Mouse (Mus musculus): ENCODE measurements around the gene Hmga1b. TPM values are rescaled to one million over a fixed set of nuclear protein-coding genes. Genes with fewer than 3 reads are reported as not detected.

Gene Hmga1b
- polyA plus RNA-seq, 1 experiment from 2014 or later: 12.3 TPM

DNA sequence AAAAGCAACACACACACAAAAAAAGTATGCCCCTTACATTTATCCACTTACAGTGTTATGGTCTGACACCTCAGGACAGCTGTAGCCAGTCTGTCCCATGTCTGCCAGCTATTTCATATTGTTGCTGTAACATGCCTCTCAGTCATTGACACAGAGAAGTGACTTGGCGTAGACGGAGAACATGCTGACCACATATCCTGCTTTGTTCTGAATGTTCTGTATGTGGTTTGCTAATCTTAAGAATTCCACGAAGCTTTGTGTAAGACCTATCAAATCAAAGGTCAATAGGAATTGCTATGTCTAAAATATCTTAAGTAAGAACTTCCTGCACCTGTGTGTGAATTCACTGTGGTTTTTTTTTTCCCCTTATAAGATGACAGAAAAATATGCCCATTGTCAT, 35.6 kb downstream of the Hmga1b start:
- Histone ChIP-seq H3K36me3 (replicated peaks) (peaks cover 17% of the 10 kb centered on the region), H3K4me1 (peaks cover 34% of the 10 kb centered on the region), H3K27me3 (ENCODE audit: poor library complexity, severe bottlenecking) (no peaks in the 10 kb centered on the region), H3K9me3 (no peaks in the 10 kb centered on the region), H3K27ac (no peak overlapping the region), H3K4me3 (no peak overlapping the region)
- no peak for DNase-seq (ENCODE audit: extremely low spot score, low spot score)
- WGBS: 90% methylated on average over 3 of the region's 3 CpGs

DNA sequence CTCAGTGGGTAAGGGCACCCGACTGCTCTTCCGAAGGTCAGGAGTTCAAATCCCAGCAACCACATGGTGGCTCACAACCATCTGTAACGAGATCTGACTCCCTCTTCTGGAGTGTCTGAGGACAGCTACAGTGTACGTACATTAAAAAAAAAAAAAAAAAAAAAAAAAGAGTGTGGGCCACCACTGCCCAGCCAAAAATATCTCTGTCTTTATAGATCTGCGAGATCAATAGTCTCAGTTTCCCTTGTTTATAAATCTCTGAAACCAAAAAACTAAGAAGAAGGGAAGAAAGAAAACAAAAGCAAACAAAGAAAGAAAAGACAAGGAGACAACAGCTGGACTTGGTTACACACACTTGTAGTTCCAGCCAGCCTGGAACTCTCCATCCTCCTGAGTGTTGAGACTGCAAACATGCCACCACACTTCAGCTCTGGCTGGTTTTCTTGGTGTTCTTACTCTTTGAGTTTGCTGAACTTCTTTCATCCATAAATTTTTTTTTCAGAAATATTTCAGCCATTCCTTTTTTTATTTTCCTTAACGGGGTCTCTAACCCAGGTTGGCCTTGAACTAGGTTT, 36.8 kb downstream of the Hmga1b start:
- peak overlapping the region; percentile 78 for H3K27ac ChIP-seq
- peaks cover 34% of the 10 kb centered on the region for H3K4me1 ChIP-seq
- no peaks in the 10 kb centered on the region for H3K27me3 ChIP-seq (ENCODE audit: poor library complexity, severe bottlenecking)
- peak overlapping the region; percentile 28; the same call in 1 of the 2 replicates for H3K4me3 ChIP-seq
- WGBS: 76% methylated on average over 6 of the region's 6 CpGs
- H3K36me3 ChIP-seq (replicated peaks): peaks cover 6% of the 10 kb centered on the region
- H3K9me3 ChIP-seq: no peaks in the 10 kb centered on the region
- DNase-seq (ENCODE audit: extremely low spot score, low spot score): no peak

DNA sequence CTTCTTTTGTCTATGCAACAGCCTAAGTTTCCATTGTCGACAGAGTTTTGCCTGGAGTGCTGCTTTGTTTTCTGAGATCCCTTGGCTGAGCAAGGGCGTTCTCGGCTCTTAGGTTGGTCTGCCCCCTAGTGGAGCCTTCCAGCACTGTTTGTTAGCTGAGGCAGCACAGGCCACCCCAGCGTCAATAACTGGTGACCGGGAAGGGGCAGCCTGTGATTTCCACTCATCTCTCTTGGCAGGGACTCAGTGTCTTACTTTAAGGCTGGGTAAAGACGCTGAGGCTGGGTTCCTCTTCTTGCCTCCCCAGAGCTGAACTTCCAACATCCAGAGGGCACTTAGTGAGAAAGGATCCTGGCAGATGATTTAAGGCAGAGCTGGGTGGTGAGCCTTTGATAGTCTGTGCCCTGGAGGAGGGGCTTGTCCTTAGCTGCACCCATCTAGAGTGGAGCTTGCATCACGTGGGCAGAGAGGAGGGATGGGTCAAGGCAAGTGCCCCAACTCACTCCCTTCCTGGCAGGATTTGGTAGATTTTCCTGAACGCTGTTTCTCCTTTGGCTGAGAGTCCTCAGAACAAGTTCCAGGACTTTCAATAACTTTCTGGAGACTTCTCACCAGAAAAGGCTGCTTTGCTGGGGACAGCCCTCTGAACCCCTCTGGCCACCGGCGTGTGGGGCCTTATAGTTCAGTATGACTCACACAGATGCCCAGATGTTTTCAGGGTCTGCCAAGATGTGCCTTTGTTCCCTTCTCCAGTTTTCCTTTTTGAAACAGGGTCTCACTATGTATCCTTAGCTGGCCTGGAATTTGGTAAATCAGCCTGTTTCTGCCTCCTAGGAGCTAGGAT, 37.7 kb downstream of the Hmga1b start:
- 14% methylated on average over 10 of the region's 10 CpGs for WGBS
- Histone ChIP-seq H3K4me1 (peaks cover 25% of the 10 kb centered on the region), H3K27me3 (ENCODE audit: poor library complexity, severe bottlenecking) (no peaks in the 10 kb centered on the region), H3K4me3 (peak overlapping the region; percentile 28), H3K36me3 (replicated peaks) (peaks cover 6% of the 10 kb centered on the region), H3K9me3 (no peaks in the 10 kb centered on the region), H3K27ac (peak overlapping the region; percentile 78)
- peak; percentile 89 for DNase-seq (ENCODE audit: extremely low spot score, low spot score)

DNA sequence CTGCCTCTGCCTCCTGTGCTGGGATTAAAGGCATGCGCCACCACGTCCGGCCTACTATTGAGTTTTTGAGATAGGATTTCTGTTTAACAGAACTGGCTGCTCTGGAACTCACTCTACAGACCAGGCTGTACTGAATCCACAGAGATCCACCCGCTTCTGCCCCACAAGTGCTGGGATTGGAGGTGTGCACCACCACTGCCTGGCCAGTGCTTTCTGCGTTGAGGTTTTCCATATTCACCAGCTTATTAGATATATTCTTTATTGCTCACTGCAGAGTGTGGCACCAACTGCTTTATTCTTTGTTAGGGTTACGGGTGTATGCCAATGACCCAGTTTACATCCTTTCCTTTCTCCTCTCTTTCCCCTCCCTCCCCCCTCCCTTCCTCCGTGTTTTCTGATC, 41.7 kb downstream of the Hmga1b start:
- H3K4me3 ChIP-seq: no peak overlapping the region
- H3K4me1 ChIP-seq: peaks cover 12% of the 10 kb centered on the region
- WGBS: 82% methylated on average over 7 of the region's 7 CpGs
- H3K9me3 ChIP-seq: no peaks in the 10 kb centered on the region
- H3K36me3 ChIP-seq (replicated peaks): peaks cover 46% of the 10 kb centered on the region
- no peak for DNase-seq (ENCODE audit: extremely low spot score, low spot score)
- H3K27me3 ChIP-seq (ENCODE audit: poor library complexity, severe bottlenecking): no peaks in the 10 kb centered on the region
- no peak overlapping the region for H3K27ac ChIP-seq

DNA sequence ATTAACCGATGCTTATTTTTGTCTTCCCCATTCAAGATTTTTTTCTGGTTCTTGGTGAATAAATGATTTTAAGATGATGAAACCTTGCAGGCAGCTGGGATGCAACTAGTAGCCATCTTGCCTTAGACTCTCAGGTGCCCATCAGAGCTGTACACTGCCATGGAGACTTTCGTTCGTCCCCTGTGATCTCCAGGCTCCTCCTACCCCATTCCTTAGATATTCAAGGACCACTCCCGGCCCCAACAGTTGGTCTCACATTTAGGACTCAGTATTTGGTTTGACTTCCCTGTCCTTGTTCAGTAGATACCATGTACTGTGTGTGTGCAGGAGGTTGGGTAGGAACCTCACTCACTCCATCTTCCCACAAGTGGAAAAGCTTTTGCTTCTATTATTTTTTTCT, 42.2 kb downstream of the Hmga1b start:
- Histone ChIP-seq H3K27ac (no peak overlapping the region), H3K27me3 (ENCODE audit: poor library complexity, severe bottlenecking) (no peaks in the 10 kb centered on the region), H3K36me3 (replicated peaks) (peaks cover 51% of the 10 kb centered on the region), H3K4me1 (peaks cover 9% of the 10 kb centered on the region), H3K4me3 (no peak overlapping the region), H3K9me3 (no peaks in the 10 kb centered on the region)
- no peak for DNase-seq (ENCODE audit: extremely low spot score, low spot score)
- 82% methylated on average over 4 of the region's 4 CpGs for WGBS

DNA sequence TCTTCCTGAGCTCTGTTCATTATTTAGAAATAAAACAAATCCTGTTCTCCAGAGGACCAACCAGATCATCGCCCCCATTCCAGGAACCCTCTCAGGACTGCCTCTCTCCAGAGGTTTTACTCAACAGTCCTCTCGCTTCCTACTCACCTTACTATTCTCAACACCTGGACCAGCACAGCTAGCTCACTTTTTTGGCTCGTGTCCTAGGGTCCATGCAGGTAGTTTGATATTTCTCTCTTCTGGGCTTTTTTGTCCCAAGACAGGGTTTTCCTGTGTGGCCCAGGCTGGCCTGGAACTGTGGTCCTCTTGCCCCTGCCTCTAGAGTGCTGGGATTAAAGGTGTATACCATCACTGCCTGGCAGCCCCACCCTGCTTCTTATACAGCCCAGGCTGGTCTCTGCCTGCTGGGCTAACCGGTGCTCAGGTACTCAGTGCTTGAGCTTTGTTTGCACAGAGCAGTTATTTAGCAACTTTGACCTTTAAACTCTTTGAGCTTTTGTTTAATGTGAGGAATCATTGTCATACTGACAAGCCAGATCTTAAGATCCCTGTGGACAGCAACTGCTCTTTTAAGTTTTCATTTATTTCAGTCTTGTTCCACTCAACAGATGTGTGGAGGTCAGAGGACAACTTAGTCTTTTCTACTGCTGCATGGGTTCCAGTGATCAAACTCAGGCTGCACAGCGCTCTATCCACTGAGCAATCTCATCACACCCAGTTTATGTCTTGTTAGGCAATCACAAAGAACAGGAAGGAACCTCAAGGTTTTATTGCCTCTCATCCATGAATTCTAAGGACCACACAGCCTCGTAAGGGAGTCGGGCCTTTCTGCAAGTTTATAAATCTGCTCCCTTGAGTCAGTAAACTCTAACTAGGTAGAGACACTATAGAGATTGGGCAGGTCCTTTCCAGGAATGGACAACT, 43.0 kb downstream of the Hmga1b start:
- no peak overlapping the region for H3K27ac ChIP-seq
- WGBS: 90% methylated on average over 7 of the region's 7 CpGs
- DNase-seq (ENCODE audit: extremely low spot score, low spot score): no peak
- H3K4me3 ChIP-seq: no peak overlapping the region
- no peaks in the 10 kb centered on the region for H3K9me3 ChIP-seq
- H3K4me1 ChIP-seq: peaks cover under 1% of the 10 kb centered on the region; the same call in 1 of the 2 replicates
- peaks cover 60% of the 10 kb centered on the region for H3K36me3 ChIP-seq (replicated peaks)
- H3K27me3 ChIP-seq (ENCODE audit: poor library complexity, severe bottlenecking): no peaks in the 10 kb centered on the region

DNA sequence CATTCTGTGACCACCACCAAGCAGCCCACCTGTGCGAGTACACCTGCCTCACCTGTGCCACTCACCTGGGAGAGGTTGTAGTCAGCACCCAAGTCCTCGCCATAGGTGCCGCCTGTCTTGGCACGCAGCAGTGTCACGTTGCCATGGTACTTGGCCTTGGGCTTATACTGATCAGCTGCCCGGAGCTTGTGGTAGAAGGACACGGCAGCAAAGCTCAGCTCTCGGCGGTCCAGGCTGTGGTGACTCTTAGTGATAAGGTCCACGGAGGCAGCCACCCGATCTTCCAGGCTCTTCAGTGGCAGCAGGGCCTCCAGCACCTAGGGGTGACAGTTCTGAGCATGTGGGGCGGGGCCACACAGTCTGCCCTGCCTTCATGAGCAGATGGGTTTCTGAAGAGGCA, 45.4 kb downstream of the Hmga1b start:
- no peaks in the 10 kb centered on the region for H3K9me3 ChIP-seq
- H3K36me3 ChIP-seq (replicated peaks): peaks cover 84% of the 10 kb centered on the region
- no peak for DNase-seq (ENCODE audit: extremely low spot score, low spot score)
- no peaks in the 10 kb centered on the region for H3K4me1 ChIP-seq
- WGBS: 93% methylated on average over 12 of the region's 12 CpGs
- no peaks in the 10 kb centered on the region for H3K27me3 ChIP-seq (ENCODE audit: poor library complexity, severe bottlenecking)
- H3K27ac ChIP-seq: no peak overlapping the region
- no peak overlapping the region for H3K4me3 ChIP-seq

DNA sequence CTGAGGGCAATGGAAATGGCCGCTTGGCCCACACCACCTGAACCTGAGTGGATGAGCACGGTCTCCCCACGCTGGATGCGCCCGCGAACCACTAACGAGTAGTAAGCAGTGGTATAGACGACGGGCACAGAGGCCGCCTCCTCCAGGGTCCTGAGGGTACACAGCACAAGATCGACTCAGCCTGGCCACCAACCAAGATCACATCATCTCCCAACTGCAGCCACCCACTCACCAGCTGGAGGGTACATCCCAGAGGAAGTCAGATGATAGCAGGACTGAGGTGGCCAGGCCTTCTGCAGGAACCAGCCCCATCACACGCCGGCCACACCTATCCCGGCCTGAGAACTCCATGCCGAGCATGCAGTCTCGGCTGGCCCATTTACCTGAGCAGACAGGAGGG, 49.5 kb downstream of the Hmga1b start:
- H3K9me3 ChIP-seq: no peaks in the 10 kb centered on the region
- H3K27ac ChIP-seq: no peak overlapping the region
- peaks cover 100% of the 10 kb centered on the region for H3K36me3 ChIP-seq (replicated peaks)
- H3K4me1 ChIP-seq: no peaks in the 10 kb centered on the region
- 96% methylated on average over 16 of the region's 16 CpGs for WGBS
- no peak for DNase-seq (ENCODE audit: extremely low spot score, low spot score)
- no peaks in the 10 kb centered on the region for H3K27me3 ChIP-seq (ENCODE audit: poor library complexity, severe bottlenecking)
- 0 out of 2 replicates have a peak overlapping the region, but pooled peaks have one; percentile 2 for H3K4me3 ChIP-seq

Other genes starting within 250 kb of the Hmga1b start
- gene Gcgr, start 232.1 kb upstream of the Hmga1b start, polyA plus RNA-seq (2016; fragmentation: Nextera tagmentation; extraction: Ambion mirVana): 0.07 and 0.16 TPM in 2 replicates
- 205 and 212 TPM in 2 replicates for gene Mcrip1, start 213.1 kb upstream of the Hmga1b start, polyA plus RNA-seq (2016; fragmentation: Nextera tagmentation; extraction: Ambion mirVana)
- gene Ppp1r27, start 211.7 kb upstream of the Hmga1b start, polyA plus RNA-seq (2016; fragmentation: Nextera tagmentation; extraction: Ambion mirVana): not detected in 2 replicates
- 485 and 533 TPM in 2 replicates for gene P4hb, start 189.5 kb upstream of the Hmga1b start, polyA plus RNA-seq (2016; fragmentation: Nextera tagmentation; extraction: Ambion mirVana)
- gene Arhgdia, start 181.2 kb upstream of the Hmga1b start, polyA plus RNA-seq (2016; fragmentation: Nextera tagmentation; extraction: Ambion mirVana): 744 and 753 TPM in 2 replicates
- 618 and 646 TPM in 2 replicates for gene Alyref, start 164.4 kb upstream of the Hmga1b start, polyA plus RNA-seq (2016; fragmentation: Nextera tagmentation; extraction: Ambion mirVana)
- gene Anapc11, start 164.4 kb upstream of the Hmga1b start, polyA plus RNA-seq (2016; fragmentation: Nextera tagmentation; extraction: Ambion mirVana): 218 and 228 TPM in 2 replicates
- gene Npb, start 154.3 kb upstream of the Hmga1b start, polyA plus RNA-seq (2016; fragmentation: Nextera tagmentation; extraction: Ambion mirVana): 0.44 TPM in 1 of 2 replicates, not detected in the other
- gene Pcyt2, start 144.9 kb upstream of the Hmga1b start, polyA plus RNA-seq (2016; fragmentation: Nextera tagmentation; extraction: Ambion mirVana): 145 and 148 TPM in 2 replicates
- 30.1 and 32.8 TPM in 2 replicates for gene Sirt7, start 137.6 kb upstream of the Hmga1b start, polyA plus RNA-seq (2016; fragmentation: Nextera tagmentation; extraction: Ambion mirVana)
- 20.2 and 22.7 TPM in 2 replicates for gene Mafg, start 129.2 kb upstream of the Hmga1b start, polyA plus RNA-seq (2016; fragmentation: Nextera tagmentation; extraction: Ambion mirVana)
- gene Pycr1, start 119.0 kb upstream of the Hmga1b start, polyA plus RNA-seq (2016; fragmentation: Nextera tagmentation; extraction: Ambion mirVana): 37.5 and 40.5 TPM in 2 replicates
- not detected in 2 replicates for gene Myadml2, start 114.6 kb upstream of the Hmga1b start, polyA plus RNA-seq (2016; fragmentation: Nextera tagmentation; extraction: Ambion mirVana)
- gene Notum, start 101.6 kb upstream of the Hmga1b start, polyA plus RNA-seq (2016; fragmentation: Nextera tagmentation; extraction: Ambion mirVana): 0.57 and 0.75 TPM in 2 replicates
- gene Aspscr1, start 89.8 kb upstream of the Hmga1b start, polyA plus RNA-seq (2016; fragmentation: Nextera tagmentation; extraction: Ambion mirVana): 134 and 142 TPM in 2 replicates
- 118 and 133 TPM in 2 replicates for gene Cenpx, start 49.1 kb upstream of the Hmga1b start, polyA plus RNA-seq (2016; fragmentation: Nextera tagmentation; extraction: Ambion mirVana)
- 51.9 and 59.2 TPM in 2 replicates for gene Lrrc45, start 48.9 kb upstream of the Hmga1b start, polyA plus RNA-seq (2016; fragmentation: Nextera tagmentation; extraction: Ambion mirVana)
- gene Rac3, start 41.3 kb upstream of the Hmga1b start, polyA plus RNA-seq (2016; fragmentation: Nextera tagmentation; extraction: Ambion mirVana): 23.8 and 28.4 TPM in 2 replicates
- gene Dcxr, start 35.5 kb upstream of the Hmga1b start, polyA plus RNA-seq (2016; fragmentation: Nextera tagmentation; extraction: Ambion mirVana): 13.3 and 14.8 TPM in 2 replicates
- gene Cbr2, start 30.7 kb upstream of the Hmga1b start, polyA plus RNA-seq (2016; fragmentation: Nextera tagmentation; extraction: Ambion mirVana): 1.1 and 1.3 TPM in 2 replicates
- 39.1 and 43.3 TPM in 2 replicates for gene Rfng, start 21.4 kb downstream of the Hmga1b start, polyA plus RNA-seq (2016; fragmentation: Nextera tagmentation; extraction: Ambion mirVana)
- gene Gps1, start 21.5 kb downstream of the Hmga1b start, polyA plus RNA-seq (2016; fragmentation: Nextera tagmentation; extraction: Ambion mirVana): 281 and 283 TPM in 2 replicates
- gene Dus1l, start 33.6 kb downstream of the Hmga1b start, polyA plus RNA-seq (2016; fragmentation: Nextera tagmentation; extraction: Ambion mirVana): 110 and 111 TPM in 2 replicates
- 134 and 144 TPM in 2 replicates for gene Fasn, start 61.8 kb downstream of the Hmga1b start, polyA plus RNA-seq (2016; fragmentation: Nextera tagmentation; extraction: Ambion mirVana)
- gene Ccdc57, start 170.1 kb downstream of the Hmga1b start, polyA plus RNA-seq (2016; fragmentation: Nextera tagmentation; extraction: Ambion mirVana): 7.9 and 8.6 TPM in 2 replicates
- 147 and 194 TPM in 2 replicates for gene Slc16a3, start 185.7 kb downstream of the Hmga1b start, polyA plus RNA-seq (2016; fragmentation: Nextera tagmentation; extraction: Ambion mirVana)
- 120 and 123 TPM in 2 replicates for gene Csnk1d, start 228.5 kb downstream of the Hmga1b start, polyA plus RNA-seq (2016; fragmentation: Nextera tagmentation; extraction: Ambion mirVana)

Data from forebrain, embryonic 10.5 days (tissue).